Mouse (Mus musculus) stomach, embryonic 15.5 days (tissue): ENCODE results near the gene Mindy2. TPM values are rescaled to one million over a fixed set of nuclear protein-coding genes. Genes with fewer than 3 reads are reported as not detected.
A peak's percentile ranks its signal among the peaks of the same experiment; 100 is the strongest.

Experiments used
- ATAC-seq: fragments of 200-750 bp; cut with Nextera tagmentation; 2 replicates; pipeline ENCODE4 v1.8.0; 2017; ENCODE audit warnings: low read depth, moderate number of reproducible peaks, moderate TSS enrichment; ENCODE audit not compliant: insufficient read depth, low FRiP score
- H3K27ac ChIP-seq: fragments of 300-500 bp; sonication (generic); 2 replicates; pipeline ENCODE4 v1.5.1; 2015; ENCODE audit warnings: mild to moderate bottlenecking, inconsistent platforms
- H3K27me3 ChIP-seq: fragments of 300-500 bp; sonication (generic); replicated peaks from 2 replicates; pipeline ENCODE4 v1.6.1; 2015; ENCODE audit warnings: inconsistent platforms
- H3K36me3 ChIP-seq: fragments of 300-500 bp; sonication (generic); 2 replicates; pipeline ENCODE4 v1.6.1; 2015; ENCODE audit warnings: inconsistent platforms
- H3K4me1 ChIP-seq: fragments of 300-500 bp; sonication (generic); 2 replicates; pipeline ENCODE4 v1.6.1; 2015; ENCODE audit warnings: inconsistent platforms
- H3K4me2 ChIP-seq: fragments of 300-500 bp; sonication (generic); 2 replicates; pipeline ENCODE4 v1.6.1; 2015; ENCODE audit warnings: mild to moderate bottlenecking, inconsistent platforms
- H3K4me3 ChIP-seq: fragments of 300-500 bp; sonication (generic); replicated peaks from 2 replicates; pipeline ENCODE4 v1.5.1; 2015; ENCODE audit warnings: inconsistent platforms
- H3K9ac ChIP-seq: fragments of 300-500 bp; sonication (generic); 2 replicates; pipeline ENCODE4 v1.6.1; 2015; ENCODE audit warnings: inconsistent platforms
- H3K9me3 ChIP-seq: fragments of 300-500 bp; sonication (generic); 2 replicates; pipeline ENCODE4 v1.6.1; 2016; ENCODE audit warnings: inconsistent platforms
- WGBS: fragments of 180-500 bp; shearing (Covaris S2); methylation state at CpG from one replicate; pipeline ENCODE4 v1.1.7; 2015; 5-methylcytosine and 5-hydroxymethylcytosine counted together
- polyA plus RNA-seq: library from polyadenylated mRNA; unstranded; fragments of >200 nt; fragmentation: Nextera tagmentation; extraction: Ambion mirVana; gene quantifications from 2 replicates; pipeline ENCODE4 v1.2.1, GENCODE M21; 2015

Mindy2 gene
- 14.6 and 14.9 TPM in 2 replicates for polyA plus RNA-seq

DNA sequence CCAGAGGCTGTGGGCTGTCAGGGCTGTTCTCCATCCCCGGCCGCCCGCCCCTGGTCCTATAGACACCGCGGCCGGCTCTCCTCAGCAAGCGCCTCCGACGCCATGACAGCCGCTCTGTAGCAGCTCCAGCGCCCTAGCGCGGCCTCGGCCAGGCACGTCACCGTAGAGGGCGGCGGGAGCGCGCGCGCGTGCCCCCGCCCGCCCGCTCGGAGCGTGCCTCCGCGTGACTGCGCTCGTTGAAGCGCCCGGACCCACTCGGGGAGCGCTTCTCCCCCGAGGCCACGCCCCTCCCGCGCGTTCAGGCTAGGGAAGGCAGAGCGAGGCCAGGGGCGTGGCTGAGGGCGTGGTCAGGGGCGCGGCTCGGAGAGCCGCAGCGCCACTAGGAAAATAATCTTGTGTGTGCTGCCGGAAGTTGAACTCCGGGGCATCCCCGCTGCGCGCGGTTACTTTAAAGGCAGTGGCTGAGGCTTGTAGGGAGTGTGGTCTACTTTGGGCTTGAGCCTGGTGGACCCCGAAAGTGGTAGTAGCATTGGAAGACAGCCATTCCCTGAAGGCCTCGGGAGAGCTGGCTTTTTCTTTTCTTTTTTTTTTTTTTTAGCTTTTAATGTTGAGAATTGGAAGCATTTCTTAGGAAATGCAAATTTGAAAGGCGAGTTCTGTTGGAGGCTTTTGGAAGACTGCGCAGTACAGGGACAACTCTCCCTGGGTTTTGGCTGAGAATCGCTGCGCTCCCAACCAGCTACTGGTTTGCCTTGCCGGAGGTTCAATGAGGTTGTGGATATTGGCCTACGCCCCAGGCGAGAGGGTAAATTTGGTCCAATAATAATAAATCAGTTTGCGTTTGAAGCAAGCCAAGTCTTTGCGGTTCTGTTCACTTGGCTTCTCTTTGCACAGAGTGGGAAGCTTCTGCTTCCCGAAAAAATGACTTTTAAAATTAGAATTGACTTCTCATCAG lies at the start of gene Mindy2:
Gene Mindy2, minus strand, starts transcription at position 162 of the 955 bp plus-strand sequence.
- Histone ChIP-seq H3K9ac (peak within 1 kb of the TSS; percentile 87), H3K36me3 (no peaks in the 10 kb centered on the region), H3K4me2 (peak within 1 kb of the TSS; percentile 80), H3K27me3 (no peaks in the 10 kb centered on the region), H3K4me1 (0 out of 2 replicates have a peak, but pooled peaks cover 8% of the 10 kb centered on the region), H3K9me3 (no peaks in the 10 kb centered on the region), H3K4me3 (peak within 1 kb of the TSS; percentile 83), H3K27ac (peak within 1 kb of the TSS; percentile 96)
- ATAC-seq = peak; percentile 98
- 1% methylated on average over 66 of the region's 67 CpGs for WGBS

DNA sequence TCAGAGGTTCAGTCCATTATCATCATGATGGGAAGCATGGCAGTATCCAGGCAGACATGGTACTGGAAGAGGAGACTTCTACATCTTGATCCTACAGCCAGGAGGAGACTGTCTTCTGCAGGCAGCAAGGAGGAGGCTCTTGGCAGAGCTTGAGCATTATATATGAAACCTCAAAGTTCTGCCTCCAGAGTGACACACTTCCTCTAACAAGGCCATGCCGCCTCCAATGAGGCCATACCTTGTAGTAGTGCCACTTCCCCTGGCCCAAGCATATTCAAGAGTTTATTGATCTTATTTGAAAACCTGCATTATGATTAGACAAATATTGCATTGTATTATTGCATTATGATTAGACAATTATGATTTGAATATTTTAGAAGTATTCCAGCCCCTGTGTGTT lies 49.5 kb upstream of the Mindy2 start:
- Histone ChIP-seq H3K4me3 (no peak overlapping the region), H3K9ac (no peak overlapping the region), H3K4me1 (no peaks in the 10 kb centered on the region), H3K27me3 (no peaks in the 10 kb centered on the region), H3K27ac (no peak overlapping the region), H3K4me2 (no peak overlapping the region), H3K36me3 (0 out of 2 replicates have a peak, but pooled peaks cover 8% of the 10 kb centered on the region), H3K9me3 (no peaks in the 10 kb centered on the region)
- whole genome bisulfite sequencing = 92% methylated on average over 1 of the region's 1 CpGs
- ATAC-seq = no peak

DNA sequence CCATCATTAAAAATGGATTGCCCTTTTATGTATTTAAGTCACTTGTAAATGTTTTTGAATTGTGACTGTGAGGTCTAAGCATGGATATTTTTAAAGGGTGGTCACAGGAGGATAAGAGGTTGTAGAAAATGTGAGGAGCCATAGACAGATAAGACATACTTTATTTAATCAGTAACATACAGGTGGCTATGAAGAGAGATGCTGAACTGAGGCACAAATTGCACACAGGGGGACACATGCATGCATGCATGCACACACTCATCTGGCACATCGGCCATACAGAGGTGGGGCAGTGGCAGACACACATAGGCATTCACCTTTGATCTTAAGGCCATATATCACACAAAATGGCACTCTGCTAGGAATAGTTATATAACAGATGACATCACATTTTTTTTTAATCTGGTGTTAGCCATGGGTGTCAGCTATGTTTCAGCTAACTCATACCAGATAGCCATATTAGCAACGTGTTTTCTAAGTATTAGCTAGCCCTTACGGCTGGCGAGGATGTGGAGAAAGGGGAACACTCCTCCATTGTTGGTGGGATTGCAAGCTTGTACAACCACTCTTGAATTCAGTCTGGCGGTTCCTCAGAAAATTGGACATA lies 46.7 kb upstream of the Mindy2 start:
- WGBS = 90% methylated on average over 5 of the region's 5 CpGs
- Histone ChIP-seq H3K4me2 (no peak overlapping the region), H3K36me3 (0 out of 2 replicates have a peak, but pooled peaks cover 8% of the 10 kb centered on the region), H3K9ac (no peak overlapping the region), H3K27ac (no peak overlapping the region), H3K27me3 (no peaks in the 10 kb centered on the region), H3K4me1 (peaks cover 2% of the 10 kb centered on the region; the same call in 1 of the 2 replicates), H3K9me3 (no peaks in the 10 kb centered on the region), H3K4me3 (no peak overlapping the region)
- peak; percentile 63; the same call in 1 of the 2 replicates for ATAC-seq

DNA sequence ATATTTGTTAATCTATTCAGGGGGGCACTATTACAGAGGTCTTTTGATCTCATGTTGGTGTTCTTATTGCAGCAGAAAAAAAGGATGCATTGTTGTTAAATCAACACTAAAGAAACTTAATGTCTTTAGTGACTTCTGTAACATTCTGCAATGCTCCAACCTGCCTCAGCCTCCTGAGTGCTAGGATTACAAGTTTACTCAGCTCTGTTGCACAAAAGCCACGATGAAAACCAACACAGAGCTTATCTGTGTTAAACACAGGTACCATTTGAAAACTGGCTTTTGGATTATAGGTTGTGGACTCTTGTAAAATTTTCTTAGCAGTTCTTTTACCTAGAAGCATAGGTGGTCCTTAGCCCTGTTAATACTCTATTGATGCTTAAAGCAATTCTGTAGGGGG lies 41.1 kb upstream of the Mindy2 start:
- H3K9me3 ChIP-seq = no peaks in the 10 kb centered on the region
- no peak for ATAC-seq
- no peak overlapping the region for H3K27ac ChIP-seq
- WGBS = 61% methylated on average over 1 of the region's 1 CpGs
- no peaks in the 10 kb centered on the region for H3K36me3 ChIP-seq
- peaks cover 2% of the 10 kb centered on the region; the same call in 1 of the 2 replicates for H3K4me1 ChIP-seq
- no peak overlapping the region for H3K4me3 ChIP-seq
- no peaks in the 10 kb centered on the region for H3K27me3 ChIP-seq
- H3K4me2 ChIP-seq = no peak overlapping the region
- H3K9ac ChIP-seq = no peak overlapping the region

DNA sequence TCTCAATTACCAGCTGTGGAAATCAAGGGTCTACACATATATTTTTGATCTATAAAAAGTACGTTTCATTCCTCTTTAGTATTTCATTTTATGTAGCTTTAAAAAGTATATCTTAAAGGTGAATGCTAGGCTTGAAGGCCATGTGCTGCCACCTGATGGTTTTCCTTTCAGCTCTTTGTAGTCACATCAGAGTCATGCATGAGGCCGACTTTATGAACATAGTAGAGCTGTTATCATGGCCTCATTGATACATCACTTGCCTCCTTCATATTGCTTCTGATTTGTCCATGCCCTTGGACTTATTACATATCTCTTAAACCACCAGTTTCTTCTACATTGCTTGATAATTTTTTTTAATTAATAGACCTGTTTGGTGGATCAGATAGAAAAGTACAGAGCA lies 38.7 kb upstream of the Mindy2 start:
- no peaks in the 10 kb centered on the region for H3K27me3 ChIP-seq
- WGBS = 95% methylated on average over 2 of the region's 2 CpGs
- no peak for ATAC-seq

DNA sequence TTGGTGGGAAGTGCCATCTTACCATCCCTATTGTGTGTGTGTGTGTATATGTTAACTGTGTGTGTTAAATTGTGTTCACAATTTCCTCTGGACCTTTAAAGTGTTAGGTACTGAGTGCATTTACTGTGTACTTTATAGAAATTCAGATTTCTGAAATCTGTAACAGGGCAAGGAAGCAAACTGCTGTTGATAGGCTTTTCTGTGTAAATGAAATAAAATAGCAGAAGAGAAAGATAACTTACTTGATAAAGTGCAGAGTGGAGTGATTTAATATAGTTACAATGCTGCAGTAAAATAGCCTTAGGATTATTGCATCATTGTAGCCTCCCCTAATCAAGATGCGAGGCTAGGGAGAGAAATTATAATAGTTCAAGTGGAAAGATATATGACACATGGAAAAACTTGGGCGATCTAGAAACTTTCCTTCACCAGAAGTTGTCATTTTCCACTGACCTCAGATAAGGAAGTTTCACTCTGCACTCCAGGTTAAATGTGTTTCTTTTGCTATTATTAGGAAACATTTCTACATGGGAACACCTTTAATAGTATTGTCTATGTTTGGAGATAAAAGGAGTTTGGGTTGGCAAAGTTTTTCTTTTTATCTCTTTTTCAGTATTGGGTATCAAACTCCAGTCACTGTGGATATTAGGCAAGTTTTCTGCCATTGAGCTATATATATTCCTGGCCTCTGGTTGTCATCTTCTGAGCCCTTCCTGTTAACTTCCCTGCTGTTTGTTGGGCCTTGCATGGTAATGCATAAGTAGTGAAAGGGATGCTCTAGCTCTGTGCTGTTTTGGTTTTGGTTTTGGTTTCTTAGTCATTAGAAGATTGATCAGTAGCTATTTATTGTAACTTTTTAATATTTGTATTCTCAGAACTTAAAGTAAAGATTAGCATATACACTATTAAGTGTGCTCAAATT lies 35.1 kb upstream of the Mindy2 start:
- no peaks in the 10 kb centered on the region for H3K4me1 ChIP-seq
- no peaks in the 10 kb centered on the region for H3K9me3 ChIP-seq
- H3K4me2 ChIP-seq = no peak overlapping the region
- no peak overlapping the region for H3K9ac ChIP-seq
- no peaks in the 10 kb centered on the region for H3K27me3 ChIP-seq
- no peak for ATAC-seq
- H3K4me3 ChIP-seq = no peak overlapping the region
- no peaks in the 10 kb centered on the region for H3K36me3 ChIP-seq
- H3K27ac ChIP-seq = no peak overlapping the region
- WGBS = 71% methylated on average over 2 of the region's 2 CpGs

More for the DNA sequence above, 38.7 kb upstream of the Mindy2 start:
- Histone ChIP-seq H3K4me2 (no peak overlapping the region), H3K36me3 (no peaks in the 10 kb centered on the region), H3K9ac (no peak overlapping the region), H3K4me3 (no peak overlapping the region), H3K27ac (no peak overlapping the region), H3K9me3 (no peaks in the 10 kb centered on the region), H3K4me1 (peaks cover 2% of the 10 kb centered on the region; the same call in 1 of the 2 replicates)

DNA sequence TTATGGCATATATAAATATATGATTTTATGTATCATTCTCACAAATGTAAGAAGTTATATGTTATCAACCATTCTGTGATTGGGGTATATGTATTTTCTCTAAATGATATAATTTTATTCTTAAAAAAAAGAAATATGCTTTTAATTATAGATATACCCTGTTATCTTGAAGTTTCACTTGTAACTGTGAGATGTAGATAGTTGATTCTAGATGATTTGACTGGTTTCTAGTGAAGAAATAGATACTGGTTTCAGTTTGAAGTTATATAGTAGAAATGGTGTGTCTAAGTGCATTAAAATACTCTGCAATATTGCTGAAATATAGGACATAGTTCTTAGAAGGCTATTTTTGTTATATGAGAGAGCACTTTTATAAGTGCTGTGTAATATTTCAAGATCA lies 33.6 kb upstream of the Mindy2 start:
- Histone ChIP-seq H3K9ac (no peak overlapping the region), H3K4me3 (no peak overlapping the region), H3K9me3 (no peaks in the 10 kb centered on the region), H3K36me3 (no peaks in the 10 kb centered on the region), H3K4me2 (no peak overlapping the region), H3K27me3 (no peaks in the 10 kb centered on the region), H3K27ac (no peak overlapping the region), H3K4me1 (no peaks in the 10 kb centered on the region)
- no peak for ATAC-seq

DNA sequence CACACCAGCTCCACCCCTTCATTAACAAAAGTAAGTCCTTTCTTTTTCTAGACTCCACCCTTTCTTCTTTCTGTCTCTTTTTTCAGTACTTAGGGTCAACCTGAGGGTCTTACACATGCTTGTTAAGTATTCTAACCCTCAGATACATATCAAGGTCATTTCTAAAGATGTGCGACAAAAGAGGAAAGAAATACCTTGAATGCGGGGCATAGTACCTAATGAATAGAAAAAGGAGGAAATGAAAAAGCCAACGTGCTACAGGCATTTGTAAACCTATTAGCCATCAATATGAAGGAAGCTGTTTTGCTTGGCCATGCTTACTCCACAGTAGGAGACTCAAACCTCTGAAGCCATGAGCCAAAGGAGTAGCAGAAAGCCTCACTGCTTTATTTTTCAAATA lies 33.0 kb upstream of the Mindy2 start:
- Histone ChIP-seq H3K4me2 (no peak overlapping the region), H3K4me1 (no peaks in the 10 kb centered on the region), H3K27ac (no peak overlapping the region), H3K36me3 (no peaks in the 10 kb centered on the region), H3K9me3 (no peaks in the 10 kb centered on the region), H3K4me3 (no peak overlapping the region), H3K27me3 (no peaks in the 10 kb centered on the region), H3K9ac (no peak overlapping the region)
- no peak for ATAC-seq
- 75% methylated on average over 3 of the region's 3 CpGs for WGBS

DNA sequence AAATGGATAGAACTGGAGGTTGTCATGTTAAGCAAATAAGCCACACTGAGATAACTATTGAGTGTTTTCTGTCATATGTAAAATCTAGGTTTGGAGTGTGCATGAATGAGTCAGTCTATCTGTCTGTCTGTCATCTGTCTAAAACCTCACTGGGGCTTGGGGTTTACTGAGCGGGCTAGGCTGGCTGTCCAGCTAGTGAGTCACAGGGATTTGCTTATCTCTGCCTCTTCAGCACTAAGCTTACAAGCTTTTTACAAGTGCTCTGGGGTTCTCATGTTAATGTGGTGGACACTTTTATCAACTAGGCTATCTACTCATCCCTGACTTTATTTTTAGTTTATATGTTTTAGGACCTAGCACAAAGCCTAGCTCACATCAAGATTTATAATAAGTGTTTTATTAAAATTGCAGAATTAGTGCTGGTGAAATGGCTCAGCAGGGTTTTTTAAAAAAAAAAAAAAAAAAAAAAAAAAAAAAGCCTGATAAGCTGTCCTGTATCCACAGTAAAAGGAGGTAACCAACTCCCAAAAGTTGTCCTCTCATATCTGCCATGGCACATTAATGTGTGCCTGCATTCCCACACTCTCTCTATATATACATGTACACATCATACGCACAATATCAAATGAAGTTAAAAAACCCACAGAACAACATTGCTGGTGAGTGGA lies 31.5 kb upstream of the Mindy2 start:
- no peaks in the 10 kb centered on the region for H3K36me3 ChIP-seq
- H3K27me3 ChIP-seq = no peaks in the 10 kb centered on the region
- H3K4me2 ChIP-seq = no peak overlapping the region
- no peaks in the 10 kb centered on the region for H3K9me3 ChIP-seq
- H3K9ac ChIP-seq = no peak overlapping the region
- no peak overlapping the region for H3K27ac ChIP-seq
- no peaks in the 10 kb centered on the region for H3K4me1 ChIP-seq
- WGBS = 78% methylated on average over 2 of the region's 2 CpGs
- no peak overlapping the region for H3K4me3 ChIP-seq
- ATAC-seq = no peak

DNA sequence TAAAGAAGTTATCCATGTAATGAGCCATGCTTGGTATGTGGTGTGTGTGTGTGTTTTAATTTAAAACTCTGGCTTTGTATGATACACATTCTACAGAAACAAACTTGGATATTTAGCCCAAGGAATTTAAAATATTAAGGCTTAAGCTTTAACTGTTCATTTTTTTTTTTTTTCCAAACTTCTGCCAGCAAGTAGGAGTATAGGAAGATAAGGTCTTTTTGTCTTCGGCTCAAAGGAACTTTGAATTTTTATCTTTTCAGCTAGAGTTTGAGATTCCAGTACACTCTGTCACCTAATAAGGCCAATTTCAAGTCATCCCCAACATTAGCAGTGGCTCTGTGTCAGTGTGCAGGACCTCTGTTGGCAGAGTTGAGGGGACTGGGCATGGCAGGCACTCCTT lies 25.2 kb upstream of the Mindy2 start:
- peaks cover 2% of the 10 kb centered on the region; the same call in 1 of the 2 replicates for H3K4me1 ChIP-seq
- no peak for ATAC-seq
- H3K36me3 ChIP-seq = no peaks in the 10 kb centered on the region
- no peak overlapping the region for H3K27ac ChIP-seq
- WGBS = 29% methylated on average over 1 of the region's 1 CpGs
- no peaks in the 10 kb centered on the region for H3K27me3 ChIP-seq
- no peak overlapping the region for H3K9ac ChIP-seq
- no peak overlapping the region for H3K4me3 ChIP-seq
- no peaks in the 10 kb centered on the region for H3K9me3 ChIP-seq
- H3K4me2 ChIP-seq = no peak overlapping the region
